Mouse (Mus musculus) thymus, postnatal 10 days (tissue): ENCODE measurements at regions not wholly inside any gene's neighbourhood (a gene's known extent, or its start where the extent isn't known, plus 50 kb on each side); places are given as distances from the start of the nearest gene placed in this dataset.

Experiments
- DNase-seq, 2 experiments: peaks; one replicate each; pipeline ENCODE4 v3.0.0; 2021; ENCODE audit warnings: low spot score in 2 of 2

- no peak for DNase-seq
These were observed 58.4 kb upstream of the Pced1b start for GRCm38 (mm10) chr15:97188545-97188944.

GRCm38 (mm10) chr15:97187831-97188230, 59.1 kb upstream of the Pced1b start:
- no peak for DNase-seq

GRCm38 (mm10) chr15:97186034-97186433, 60.9 kb upstream of the Pced1b start:
- no peak for DNase-seq

- no peak for DNase-seq
These were observed 64.3 kb upstream of the Pced1b start for GRCm38 (mm10) chr15:97182617-97183038.

- no peak for DNase-seq
These were observed 65.8 kb upstream of the Pced1b start for GRCm38 (mm10) chr15:97180970-97181669.

- DNase-seq, result no peak
These were observed 68.6 kb upstream of the Pced1b start for GRCm38 (mm10) chr15:97178286-97178685.

GRCm38 (mm10) chr15:97177806-97178205, 69.1 kb upstream of the Pced1b start:
- DNase-seq, result no peak

- DNase-seq, result no peak
These were observed 71.9 kb upstream of the Pced1b start for GRCm38 (mm10) chr15:97174989-97175388.

GRCm38 (mm10) chr15:97173233-97173632, 73.7 kb upstream of the Pced1b start:
- no peak for DNase-seq

GRCm38 (mm10) chr15:97170074-97170473, 76.8 kb upstream of the Pced1b start:
- DNase-seq, result no peak

GRCm38 (mm10) chr15:97169381-97169780, 77.5 kb upstream of the Pced1b start:
- no peak for DNase-seq

GRCm38 (mm10) chr15:97167116-97167515, 79.8 kb upstream of the Pced1b start:
- DNase-seq, result no peak

GRCm38 (mm10) chr15:97164616-97165015, 82.3 kb upstream of the Pced1b start:
- DNase-seq, result no peak

GRCm38 (mm10) chr15:97163971-97164370, 82.9 kb upstream of the Pced1b start:
- no peak for DNase-seq

GRCm38 (mm10) chr15:97163090-97163489, 83.8 kb upstream of the Pced1b start:
- no peak for DNase-seq

GRCm38 (mm10) chr15:97162305-97162704, 84.6 kb upstream of the Pced1b start:
- DNase-seq, result no peak

GRCm38 (mm10) chr15:97161530-97161929, 85.4 kb upstream of the Pced1b start:
- DNase-seq, result no peak

- DNase-seq, result no peak
These were observed 94.6 kb upstream of the Pced1b start for GRCm38 (mm10) chr15:97152354-97152753.

GRCm38 (mm10) chr15:97151793-97152192, 95.1 kb upstream of the Pced1b start:
- DNase-seq, result no peak

- DNase-seq, result no peak
These were observed 95.4 kb upstream of the Slc38a4 start for GRCm38 (mm10) chr15:97150983-97151735.

- DNase-seq, result no peak
These were observed 86.2 kb upstream of the Slc38a4 start for GRCm38 (mm10) chr15:97141958-97142357.

- no peak for DNase-seq
These were observed 82.5 kb upstream of the Slc38a4 start for GRCm38 (mm10) chr15:97138265-97138664.

- peak in 1 of 2 experiments; percentile 37 for DNase-seq
These were observed 79.5 kb upstream of the Slc38a4 start for GRCm38 (mm10) chr15:97135291-97135690.
